Mouse (Mus musculus): ENCODE results near the gene 2610528J11Rik.
"Not testable (repeated sequence)": the region's sequence is repeated elsewhere in the genome, so short reads cannot be mapped to it uniquely, and the experiment has no call there.

DNA sequence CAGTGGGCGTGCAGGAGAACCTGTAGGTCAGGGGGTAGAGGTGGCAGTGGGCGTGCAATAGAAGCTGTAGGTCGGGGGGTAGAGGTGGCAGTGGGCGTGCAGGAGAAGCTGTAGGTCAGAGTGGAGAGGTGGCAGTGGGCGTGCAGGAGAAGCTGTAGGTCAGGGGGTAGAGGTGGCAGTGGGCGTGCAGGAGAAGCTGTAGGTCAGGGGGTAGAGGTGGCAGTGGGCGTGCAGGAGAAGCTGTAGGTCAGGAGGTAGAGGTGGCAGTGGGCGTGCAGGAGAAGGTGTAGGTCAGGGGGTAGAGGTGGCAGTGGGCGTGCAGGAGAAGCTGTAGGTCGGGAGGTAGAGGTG is 21.3 kb downstream of the 2610528J11Rik start:
- not testable (repeated sequence) for TF ChIP-seq CTCF (IDR thresholded peaks at IDR 0.05; ENCODE audit: low read depth, low read length); POLR2A (IDR thresholded peaks at IDR 0.05; ENCODE audit: borderline replicate concordance, low read depth, low read length)

Data from bone marrow macrophage, adult 2 months (primary cell).